Mouse (Mus musculus): ENCODE measurements around the gene Vsig1. TPM values are rescaled to one million over a fixed set of nuclear protein-coding genes. Genes with fewer than 3 reads are reported as not detected.

Gene Vsig1
- total RNA-seq (2014; rRNA removed), result not detected in 2 replicates
- polyA plus RNA-seq (2015; fragmentation: Nextera tagmentation; extraction: Ambion mirVana), result 0.12 TPM in 1 of 2 replicates, not detected in the other

DNA sequence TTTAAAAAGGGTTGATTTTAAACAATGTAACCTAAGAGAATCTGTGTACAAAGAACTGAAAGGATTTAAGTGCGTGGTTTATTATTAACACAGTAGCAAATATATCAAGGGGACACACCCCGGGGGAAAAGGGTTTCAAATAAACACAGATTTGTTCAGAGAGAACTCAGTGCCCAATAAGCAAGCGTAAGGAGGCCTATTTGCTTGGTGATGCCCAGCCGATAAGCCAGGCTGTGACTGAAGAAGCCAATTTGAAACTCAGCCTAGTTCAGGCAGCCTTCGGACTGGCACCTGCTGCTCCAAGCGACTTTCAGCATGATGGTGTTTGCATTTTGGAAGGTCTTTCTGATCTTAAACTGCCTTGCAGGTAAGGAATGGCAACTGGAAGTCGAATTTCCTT lies at the start of gene Vsig1:
Gene Vsig1, plus strand, starts transcription at position 249 of the 400 bp plus-strand sequence.
- WGBS, result 70% methylated on average over 7 of the region's 7 CpGs
- no peak for TF ChIP-seq CTCF (IDR thresholded peaks at IDR 0.05; ENCODE audit: low read depth)
- no peak within 1 kb of the TSS for H3K4me2 ChIP-seq (ENCODE audit: low read depth)
- no peaks in the 10 kb centered on the region for H3K9me3 ChIP-seq (ENCODE audit: low read length)
- no peak within 1 kb of the TSS for H3K4me3 ChIP-seq (ENCODE audit: low read depth, low read length)
- H3K27me3 ChIP-seq (ENCODE audit: insufficient read depth, low read length), result no peaks in the 10 kb centered on the region; the same call in 1 of the 2 replicates
- DNase-seq, result no peak
- H3K36me3 ChIP-seq (ENCODE audit: insufficient read depth), result no peaks in the 10 kb centered on the region
- no peaks in the 10 kb centered on the region for H3K4me1 ChIP-seq (ENCODE audit: insufficient read depth)
- no peak for ATAC-seq
- no peak within 1 kb of the TSS for H3K9ac ChIP-seq
- H3K27ac ChIP-seq (ENCODE audit: low read depth, low read length), result no peak within 1 kb of the TSS

DNA sequence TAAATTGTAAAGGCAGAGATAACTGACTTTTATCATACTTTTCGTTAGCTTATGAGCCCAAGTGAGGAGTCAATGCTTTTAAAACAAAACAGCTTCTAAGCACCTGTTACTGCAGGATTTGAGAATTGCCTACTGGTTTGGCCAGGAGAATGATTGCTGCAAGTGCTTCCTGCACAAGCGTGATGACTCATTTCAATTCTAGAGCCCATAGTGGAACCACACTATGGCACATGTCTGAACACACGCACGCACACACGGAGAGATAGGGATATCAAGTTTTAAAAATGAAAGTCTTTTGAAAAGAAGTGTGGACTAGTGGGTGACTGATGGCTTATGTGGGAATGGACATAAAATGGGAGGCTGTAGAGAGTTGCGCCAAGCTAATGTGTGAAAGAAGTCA lies 44.6 kb upstream of the Vsig1 start:
- Histone ChIP-seq H3K4me2 (ENCODE audit: low read depth) (no peak overlapping the region), H3K27ac (ENCODE audit: low read depth, low read length) (no peak overlapping the region), H3K4me1 (ENCODE audit: insufficient read depth) (no peaks in the 10 kb centered on the region), H3K27me3 (ENCODE audit: insufficient read depth, low read length) (no peaks in the 10 kb centered on the region), H3K36me3 (ENCODE audit: insufficient read depth) (no peaks in the 10 kb centered on the region), H3K9me3 (ENCODE audit: low read length) (no peaks in the 10 kb centered on the region), H3K9ac (no peak overlapping the region), H3K4me3 (ENCODE audit: low read depth, low read length) (no peak overlapping the region)
- DNase-seq, result no peak
- WGBS, result 93% methylated on average over 6 of the region's 6 CpGs
- no peak for ATAC-seq
- no peak for TF ChIP-seq CTCF (IDR thresholded peaks at IDR 0.05; ENCODE audit: low read depth)

DNA sequence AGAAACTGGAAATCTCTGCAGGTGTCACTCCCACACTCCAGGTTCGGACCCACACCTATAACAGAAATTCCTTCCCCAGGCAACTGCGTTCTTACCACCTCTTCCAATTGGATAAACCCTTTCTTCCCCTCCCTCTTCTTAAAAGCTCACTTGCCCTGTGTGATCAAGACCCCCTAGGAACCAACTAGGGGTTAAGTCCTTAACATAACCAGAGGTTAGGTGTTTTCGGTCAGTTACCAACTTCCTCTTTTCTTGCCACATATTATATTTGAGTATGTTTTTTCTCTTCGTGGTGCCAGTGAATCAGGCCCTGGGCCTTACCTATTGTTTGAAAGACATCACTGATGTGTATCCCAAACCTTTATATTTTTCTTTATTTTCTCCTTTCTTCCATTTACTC lies 44.0 kb upstream of the Vsig1 start:
- Histone ChIP-seq H3K4me1 (ENCODE audit: insufficient read depth) (no peaks in the 10 kb centered on the region), H3K27me3 (ENCODE audit: insufficient read depth, low read length) (no peaks in the 10 kb centered on the region), H3K9me3 (ENCODE audit: low read length) (no peaks in the 10 kb centered on the region), H3K27ac (ENCODE audit: low read depth, low read length) (no peak overlapping the region), H3K4me3 (ENCODE audit: low read depth, low read length) (no peak overlapping the region), H3K4me2 (ENCODE audit: low read depth) (no peak overlapping the region), H3K36me3 (ENCODE audit: insufficient read depth) (no peaks in the 10 kb centered on the region), H3K9ac (no peak overlapping the region)
- 87% methylated on average over 4 of the region's 4 CpGs for WGBS
- ATAC-seq (no peak), DNase-seq (no peak)
- TF ChIP-seq CTCF (IDR thresholded peaks at IDR 0.05; ENCODE audit: low read depth), result no peak

DNA sequence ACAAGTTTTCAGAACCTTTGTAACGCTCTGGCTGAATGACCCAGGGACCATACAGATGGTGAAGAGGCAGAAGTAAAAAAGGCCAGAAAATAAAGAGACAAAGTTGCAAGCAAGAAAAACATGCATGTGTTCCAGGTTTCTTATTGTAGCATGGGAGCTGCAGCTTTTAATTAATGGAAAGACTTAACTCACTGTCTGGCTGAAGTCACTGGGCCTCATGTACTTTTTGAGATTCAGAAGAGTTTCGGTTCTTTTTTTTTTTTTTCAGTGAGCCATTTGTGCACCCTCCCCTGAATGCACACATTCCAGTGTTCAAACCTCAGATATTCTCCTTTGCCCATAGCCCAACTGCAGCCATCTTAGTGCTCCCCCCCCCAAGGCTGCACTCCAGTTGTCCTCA lies 20.2 kb upstream of the Vsig1 start:
- Histone ChIP-seq H3K4me1 (ENCODE audit: insufficient read depth) (no peaks in the 10 kb centered on the region), H3K9me3 (ENCODE audit: low read length) (no peaks in the 10 kb centered on the region), H3K27me3 (ENCODE audit: insufficient read depth, low read length) (no peaks in the 10 kb centered on the region), H3K4me3 (ENCODE audit: low read depth, low read length) (no peak overlapping the region), H3K4me2 (ENCODE audit: low read depth) (no peak overlapping the region), H3K36me3 (ENCODE audit: insufficient read depth) (no peaks in the 10 kb centered on the region), H3K27ac (ENCODE audit: low read depth, low read length) (no peak overlapping the region), H3K9ac (no peak overlapping the region)
- 93% methylated on average over 2 of the region's 2 CpGs for WGBS
- ATAC-seq, result no peak
- no peak for DNase-seq
- no peak for TF ChIP-seq CTCF (IDR thresholded peaks at IDR 0.05; ENCODE audit: low read depth)

DNA sequence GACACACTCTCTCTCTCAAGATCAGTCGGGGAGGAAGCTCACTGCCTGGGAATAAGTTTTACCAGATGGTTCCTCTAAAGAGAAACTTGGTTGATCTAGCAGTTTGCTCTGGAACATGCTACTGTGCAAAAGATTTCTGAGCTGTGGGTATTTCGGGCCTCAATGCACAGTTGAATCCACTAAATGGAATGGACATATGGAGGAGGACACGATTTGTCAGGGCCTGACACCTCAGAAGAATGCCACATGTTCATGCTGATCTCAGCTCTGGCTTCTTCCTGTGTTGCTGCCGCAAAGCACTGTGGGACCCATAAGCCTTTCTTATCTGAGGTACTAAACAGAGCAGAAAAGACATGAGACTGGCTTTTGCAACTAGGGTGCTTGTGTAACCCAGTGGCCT lies 15.6 kb upstream of the Vsig1 start:
- no peak for ATAC-seq
- DNase-seq, result no peak

DNA sequence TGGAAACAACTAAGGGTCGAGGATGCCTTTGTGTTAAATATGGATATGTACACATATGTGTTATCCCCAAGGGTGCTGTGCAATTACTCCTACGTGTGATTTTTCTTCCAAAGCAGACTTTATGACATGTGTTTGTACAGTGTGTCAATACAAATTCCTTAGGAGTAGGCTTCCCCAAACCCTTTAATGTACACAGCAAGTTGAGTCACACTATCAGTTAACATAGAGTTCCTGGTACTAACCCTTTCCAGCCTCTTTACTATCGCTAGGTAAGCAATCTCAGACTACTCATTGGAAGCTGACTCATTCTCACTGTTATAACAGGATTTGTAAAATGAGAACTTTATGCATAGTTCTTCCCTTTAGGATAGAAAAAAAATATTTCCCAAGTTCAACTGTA lies 3.9 kb upstream of the Vsig1 start:
- no peak overlapping the region for H3K27ac ChIP-seq (ENCODE audit: low read depth, low read length)
- TF ChIP-seq CTCF (IDR thresholded peaks at IDR 0.05; ENCODE audit: low read depth), result no peak
- H3K4me2 ChIP-seq (ENCODE audit: low read depth), result no peak overlapping the region
- H3K9me3 ChIP-seq (ENCODE audit: low read length), result no peaks in the 10 kb centered on the region
- H3K4me1 ChIP-seq (ENCODE audit: insufficient read depth), result no peaks in the 10 kb centered on the region
- 89% methylated on average over 3 of the region's 3 CpGs for WGBS
- no peak for DNase-seq
- H3K4me3 ChIP-seq (ENCODE audit: low read depth, low read length), result no peak overlapping the region
- no peak overlapping the region for H3K9ac ChIP-seq
- no peak for ATAC-seq
- no peaks in the 10 kb centered on the region for H3K36me3 ChIP-seq (ENCODE audit: insufficient read depth)
- H3K27me3 ChIP-seq (ENCODE audit: insufficient read depth, low read length), result no peaks in the 10 kb centered on the region

More for the DNA sequence above, 15.6 kb upstream of the Vsig1 start:
- Histone ChIP-seq H3K4me2 (ENCODE audit: low read depth) (no peak overlapping the region), H3K27me3 (ENCODE audit: insufficient read depth, low read length) (no peaks in the 10 kb centered on the region), H3K4me3 (ENCODE audit: low read depth, low read length) (no peak overlapping the region), H3K27ac (ENCODE audit: low read depth, low read length) (no peak overlapping the region), H3K9me3 (ENCODE audit: low read length) (no peaks in the 10 kb centered on the region), H3K36me3 (ENCODE audit: insufficient read depth) (no peaks in the 10 kb centered on the region), H3K4me1 (ENCODE audit: insufficient read depth) (no peaks in the 10 kb centered on the region), H3K9ac (no peak overlapping the region)
- WGBS, result 81% methylated on average over 4 of the region's 4 CpGs
- TF ChIP-seq CTCF (IDR thresholded peaks at IDR 0.05; ENCODE audit: low read depth), result no peak

DNA sequence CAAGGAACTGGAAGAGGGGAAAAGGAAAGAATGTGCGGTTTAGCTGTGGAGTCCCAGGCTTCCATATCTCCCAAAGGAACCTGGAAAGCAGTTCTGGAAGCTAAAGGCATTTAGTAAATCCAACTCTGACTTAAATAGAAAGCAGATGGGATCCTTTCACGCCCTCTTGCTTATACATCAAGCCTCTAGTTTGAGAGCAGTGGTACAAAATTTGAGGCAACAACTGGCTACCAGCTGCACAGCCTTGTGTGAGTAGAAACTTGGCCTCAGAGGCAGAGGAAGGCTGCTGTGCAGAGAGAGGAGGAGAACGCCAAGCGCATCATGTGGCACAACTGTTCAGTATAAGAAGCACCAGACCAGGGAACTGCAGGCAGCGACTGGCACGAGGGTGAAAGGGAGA lies 13.9 kb downstream of the Vsig1 start:
- ATAC-seq, result peak; percentile 61
- DNase-seq, result no peak
- WGBS, result 80% methylated on average over 6 of the region's 6 CpGs

More for the DNA sequence above, 13.9 kb downstream of the Vsig1 start:
- Histone ChIP-seq H3K9ac (no peak overlapping the region), H3K27ac (ENCODE audit: low read depth, low read length) (no peak overlapping the region), H3K9me3 (ENCODE audit: low read length) (no peaks in the 10 kb centered on the region), H3K27me3 (ENCODE audit: insufficient read depth, low read length) (no peaks in the 10 kb centered on the region), H3K4me1 (ENCODE audit: insufficient read depth) (no peaks in the 10 kb centered on the region), H3K36me3 (ENCODE audit: insufficient read depth) (no peaks in the 10 kb centered on the region), H3K4me3 (ENCODE audit: low read depth, low read length) (no peak overlapping the region), H3K4me2 (ENCODE audit: low read depth) (no peak overlapping the region)
- TF ChIP-seq CTCF (IDR thresholded peaks at IDR 0.05; ENCODE audit: low read depth), result no peak

Data from forebrain, postnatal 0 days (tissue).